ENCODE assay signal across 22 mouse cellular contexts in the genomic region with DNA sequence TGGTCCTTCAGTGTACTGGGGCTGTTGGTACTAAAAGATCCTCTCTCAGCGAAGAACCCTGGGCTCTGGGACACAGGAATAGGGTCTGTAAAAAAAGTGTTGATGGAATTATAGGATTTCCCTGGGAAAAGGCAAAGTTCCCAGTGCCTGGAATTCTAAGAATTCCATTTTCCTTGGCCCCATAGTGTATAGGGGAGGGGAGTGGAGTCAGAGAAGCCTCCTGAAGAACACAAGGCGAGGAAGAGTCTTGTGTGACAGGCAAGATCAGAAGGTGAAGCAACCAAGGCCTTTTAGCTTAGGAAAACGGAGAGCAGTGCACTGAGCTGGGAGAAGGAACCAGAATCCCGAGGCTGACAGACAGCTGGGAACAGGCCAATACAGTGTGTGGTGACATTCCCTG.
DNase-seq lines count a peak whose midpoint lies in the region; ATAC-seq and TF ChIP-seq lines count a peak whose summit lies in the region.
"Had no signal": no experiment of that assay in that cellular context is flagged by ENCODE, and none has a peak within 500 bp of the region (broad histone marks: within the 10 kb centered on the region; RNA-seq: fewer than 3 reads in every experiment).

No protein-coding gene starts in this region.

- WGBS in kidney, postnatal 0 days = 59% methylated on average over 4 of the region's 4 CpGs
- WGBS in kidney, embryonic 16.5 days = 59% methylated on average over 4 of the region's 4 CpGs
- 36% methylated on average over 4 of the region's 4 CpGs for WGBS in lung, embryonic 14.5 days

- H3K4me3 ChIP-seq in kidney, postnatal 0 days (replicated peaks; ENCODE audit: low read depth, low read length) = no peak overlapping the region
- no peak overlapping the region for H3K4me3 ChIP-seq in kidney, embryonic 16.5 days (ENCODE audit: low read length)
- no peak overlapping the region for H3K4me3 ChIP-seq in lung, embryonic 14.5 days (ENCODE audit: low read depth, low read length)
- H3K4me3 ChIP-seq: embryonic facial prominence, embryonic 13.5 days; embryonic facial prominence, embryonic 15.5 days; erythroblast, embryonic 14.5 days; forebrain, embryonic 10.5 days; forebrain, embryonic 12.5 days had no signal

- no peak for ATAC-seq in kidney, postnatal 0 days (replicated peaks; ENCODE audit: low FRiP score, low read depth)
- ATAC-seq in kidney, embryonic 16.5 days (ENCODE audit: low FRiP score, low TSS enrichment) = no peak
- ATAC-seq in lung, embryonic 14.5 days (ENCODE audit: insufficient read depth) = no peak
- ATAC-seq: forebrain, embryonic 14.5 days had no signal

- TF ChIP-seq CTCF in kidney, postnatal 0 days (IDR thresholded peaks at IDR 0.05; ENCODE audit: low read depth) = no peak
- no peak for TF ChIP-seq CTCF in lung, embryonic 14.5 days (IDR thresholded peaks at IDR 0.05; ENCODE audit: low read depth)

- no peaks in the 10 kb centered on the region for H3K4me1 ChIP-seq in kidney, postnatal 0 days (replicated peaks; ENCODE audit: insufficient read depth, low read length)
- no peaks in the 10 kb centered on the region for H3K4me1 ChIP-seq in kidney, embryonic 16.5 days (ENCODE audit: insufficient read depth, low read length)
- no peaks in the 10 kb centered on the region for H3K4me1 ChIP-seq in lung, embryonic 14.5 days (ENCODE audit: insufficient read depth)
- H3K4me1 ChIP-seq: forebrain, embryonic 10.5 days; forebrain, embryonic 12.5 days had no signal

- no peaks in the 10 kb centered on the region for H3K9me3 ChIP-seq in kidney, postnatal 0 days (replicated peaks; ENCODE audit: low read length)
- peaks cover 7% of the 10 kb centered on the region for H3K9me3 ChIP-seq in kidney, embryonic 16.5 days (ENCODE audit: low read length)
- peaks cover 6% of the 10 kb centered on the region; the same call in 1 of the 2 replicates for H3K9me3 ChIP-seq in lung, embryonic 14.5 days (ENCODE audit: low read depth, low read length)

- peak; percentile 47 for DNase-seq in kidney, postnatal 0 days (ENCODE audit: low spot score)
- peak; percentile 52 for DNase-seq in lung, embryonic 14.5 days
- no peak for DNase-seq in lung, postnatal 4 days
- peak; percentile 25 for DNase-seq in lung, postnatal 10 days
- no peak for DNase-seq in lung, postnatal 36 days
- DNase-seq: adrenal gland, adult 2 months; adrenal gland, postnatal 10 days; adrenal gland, postnatal 25 days; cerebellum, adult 11 months; cerebellum, adult 18-20 months; cerebellum, adult 8-10 months; cerebellum, adult 9-11 months; cerebellum, postnatal 14 days; cerebellum, postnatal 36 days; embryo, embryonic 11 days had no signal

- no peak overlapping the region for H3K9ac ChIP-seq in kidney, postnatal 0 days (ENCODE audit: low read depth, low read length)
- H3K9ac ChIP-seq in kidney, embryonic 16.5 days (replicated peaks; ENCODE audit: low read length) = no peak overlapping the region
- no peak overlapping the region for H3K9ac ChIP-seq in lung, embryonic 14.5 days
- H3K9ac ChIP-seq: embryonic facial prominence, embryonic 13.5 days; embryonic facial prominence, embryonic 15.5 days; forebrain, embryonic 12.5 days had no signal

- no peaks in the 10 kb centered on the region for H3K36me3 ChIP-seq in kidney, postnatal 0 days (ENCODE audit: insufficient read depth, low read length)
- H3K36me3 ChIP-seq in kidney, embryonic 16.5 days (ENCODE audit: insufficient read depth, low read length) = no peaks in the 10 kb centered on the region
- H3K36me3 ChIP-seq in lung, embryonic 14.5 days (ENCODE audit: insufficient read depth) = no peaks in the 10 kb centered on the region
- H3K36me3 ChIP-seq: embryonic facial prominence, embryonic 13.5 days; embryonic facial prominence, embryonic 15.5 days; forebrain, embryonic 10.5 days; forebrain, embryonic 12.5 days had no signal

- H3K27me3 ChIP-seq in kidney, postnatal 0 days (ENCODE audit: insufficient read depth, low read length) = no peaks in the 10 kb centered on the region
- H3K27me3 ChIP-seq in kidney, embryonic 16.5 days (ENCODE audit: insufficient read depth, low read length) = no peaks in the 10 kb centered on the region
- H3K27me3 ChIP-seq in lung, embryonic 14.5 days (ENCODE audit: insufficient read depth, low read length) = no peaks in the 10 kb centered on the region
- H3K27me3 ChIP-seq: embryonic facial prominence, embryonic 13.5 days; embryonic facial prominence, embryonic 15.5 days; forebrain, embryonic 12.5 days had no signal

- H3K4me2 ChIP-seq in kidney, postnatal 0 days (ENCODE audit: low read length) = no peak overlapping the region
- H3K4me2 ChIP-seq in kidney, embryonic 16.5 days (replicated peaks; ENCODE audit: low read depth, low read length) = no peak overlapping the region
- no peak overlapping the region for H3K4me2 ChIP-seq in lung, embryonic 14.5 days
- H3K4me2 ChIP-seq: embryonic facial prominence, embryonic 13.5 days; embryonic facial prominence, embryonic 15.5 days; forebrain, embryonic 12.5 days had no signal

- H3K27ac ChIP-seq in kidney, postnatal 0 days = no peak overlapping the region
- H3K27ac ChIP-seq in kidney, embryonic 16.5 days (ENCODE audit: low read length) = no peak overlapping the region
- no peak overlapping the region for H3K27ac ChIP-seq in lung, embryonic 14.5 days (ENCODE audit: low read depth)
- H3K27ac ChIP-seq: embryonic facial prominence, embryonic 13.5 days; embryonic facial prominence, embryonic 15.5 days; forebrain, embryonic 10.5 days; forebrain, embryonic 12.5 days had no signal

Comparison
In these comparisons a context has a peak if more than half of its experiments do, and no peak if none do; other contexts are left out.
1. DNase-seq: peak in kidney, postnatal 0 days (single experiment), lung, embryonic 14.5 days (single experiment) and lung, postnatal 10 days (single experiment); none in lung, postnatal 4 days (0 of 2) and lung, postnatal 36 days (single experiment).